Mouse (Mus musculus) heart, adult 8-10 months (tissue): ENCODE results near the gene Sult6b2. TPM values are rescaled to one million over a fixed set of nuclear protein-coding genes. Genes with fewer than 3 reads are reported as not detected.

Source experiments
- DNase-seq: peaks from one replicate; pipeline ENCODE4 v3.0.0; 2022; ENCODE audit warnings: low spot score
- total RNA-seq, 4 experiments: library from RNA; stranded (reverse); gene quantifications; 2 replicates each; pipeline ENCODE4 v1.2.4; 2022

The Sult6b2 gene
- total RNA-seq, 4 experiments from 2014 or later: 0.24 TPM; not detected in 3

GRCm38 (mm10) chr6:142738225-142738624, 66.1 kb downstream of the Sult6b2 start:
- DNase-seq: no peak

DNA sequence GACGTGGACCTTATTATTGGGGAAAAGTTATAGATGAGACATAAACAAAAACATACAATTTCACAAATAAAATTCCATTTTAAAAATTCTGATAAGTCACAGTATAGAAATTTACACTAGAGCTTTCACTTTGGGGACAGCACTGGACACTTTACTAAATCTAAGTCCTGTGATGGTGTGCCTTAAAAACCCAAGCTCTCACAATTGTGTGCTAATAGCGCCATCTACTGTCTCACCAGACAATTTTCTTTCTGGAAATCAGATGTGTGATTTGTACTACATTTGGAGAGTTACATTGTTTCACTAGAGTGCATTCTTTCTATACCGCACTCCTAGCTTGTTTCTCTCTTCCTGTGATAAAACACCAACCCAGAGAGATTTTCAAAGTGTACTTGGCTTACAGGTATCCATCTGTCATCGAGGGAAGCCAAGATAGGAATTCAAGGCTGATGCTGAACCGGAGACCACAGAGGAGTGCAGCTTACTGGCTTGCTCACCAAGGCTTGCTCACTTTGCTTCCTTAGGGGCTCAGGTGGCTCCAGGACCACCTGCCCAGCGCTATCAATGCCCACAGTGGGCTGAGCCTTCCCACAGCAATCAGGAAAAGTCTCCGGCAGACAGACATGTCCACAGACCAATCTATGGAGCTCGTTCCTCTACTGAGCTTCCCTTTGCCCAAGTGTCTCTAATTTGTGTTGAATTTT, 68.8 kb downstream of the Sult6b2 start:
- DNase-seq: peak; percentile 71

Other genes starting within 250 kb of the Sult6b2 start
- gene Kcnj8, start 232.9 kb downstream of the Sult6b2 start, total RNA-seq: 10 to 100 TPM; 16.2 to 25.0 (median 18.3) TPM
- 100 to 1,000 TPM; 229 to 268 (median 246) TPM for gene Abcc9, start 102.2 kb downstream of the Sult6b2 start, total RNA-seq
- 10 to 100 TPM; 32.7 to 38.9 (median 36.0) TPM for gene Cmas, start 47.8 kb downstream of the Sult6b2 start, total RNA-seq
- gene St8sia1, start 159.9 kb upstream of the Sult6b2 start, total RNA-seq: under 1 TPM; 0.09 to 0.25 (median 0.17) TPM